Mouse (Mus musculus) ES-Bruce4 (cell line): ENCODE measurements around the gene 4930432K21Rik.

ENCODE experiments used
- CTCF ChIP-seq: IDR thresholded peaks from one replicate; pipeline ENCODE4 v1.8.1; 2011; ENCODE audit warnings: low read depth, low read length
- EP300 ChIP-seq: IDR thresholded peaks from 2 replicates; pipeline ENCODE4 v1.6.1; 2011; ENCODE audit warnings: low read depth, low read length; ENCODE audit not compliant: insufficient read depth
- POLR2A ChIP-seq: IDR thresholded peaks from one replicate; pipeline ENCODE4 v1.8.1; 2011; ENCODE audit warnings: low read length; ENCODE audit not compliant: insufficient read depth

DNA sequence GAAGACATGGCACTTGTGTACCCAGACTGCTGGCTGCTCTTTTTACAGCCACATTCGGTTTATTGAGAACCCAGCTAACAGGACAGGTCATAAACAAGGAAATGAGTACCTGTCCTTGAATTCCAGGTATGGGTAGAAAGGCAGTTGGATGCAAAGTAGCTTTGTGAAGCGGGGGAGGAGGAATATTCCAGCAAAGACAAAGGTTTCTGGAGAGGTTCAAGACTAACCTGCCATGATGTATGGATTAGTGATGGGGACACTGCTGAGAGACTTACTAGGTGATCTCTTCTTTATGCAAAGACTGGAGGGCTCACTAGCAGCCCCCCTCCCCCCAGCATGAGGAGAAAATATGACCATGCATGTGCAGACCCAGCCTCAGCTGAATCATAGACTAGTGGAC lies 42.1 kb upstream of the 4930432K21Rik start:
- TF ChIP-seq EP300 (no peak), CTCF (no peak), POLR2A (no peak)
